Mouse (Mus musculus) liver, adult 2 months (tissue): ENCODE results near the gene 3110040N11Rik. TPM values are rescaled to one million over a fixed set of nuclear protein-coding genes. Genes with fewer than 3 reads are reported as not detected.
A peak's percentile ranks its signal among the peaks of the same experiment; 100 is the strongest.

Source experiments
- DNase-seq: peaks from one replicate; pipeline ENCODE4 v3.0.0-alpha.2; 2011; ENCODE audit warnings: low read depth, low spot score; ENCODE audit errors: extremely low read depth
- H3K27ac ChIP-seq: fragments of 200-500 bp; replicated peaks from 2 replicates; pipeline ENCODE4 v1.5.1; 2012; ENCODE audit warnings: low read depth, mild to moderate bottlenecking, control low read depth, inconsistent platforms, low read length; ENCODE audit not compliant: insufficient read depth
- H3K27me3 ChIP-seq: fragments of 200-500 bp; 2 replicates; pipeline ENCODE4 v1.6.1; 2012; ENCODE audit warnings: mild to moderate bottlenecking, moderate library complexity, low read length, inconsistent platforms; ENCODE audit not compliant: control insufficient read depth, insufficient read depth
- H3K36me3 ChIP-seq: fragments of 200-500 bp; 2 replicates; pipeline ENCODE4 v1.6.1; 2012; ENCODE audit warnings: low read length, inconsistent platforms; ENCODE audit not compliant: control insufficient read depth, insufficient read depth
- H3K4me1 ChIP-seq: fragments of 200-500 bp; 2 replicates; pipeline ENCODE4 v1.6.1; 2011; ENCODE audit warnings: low read length; ENCODE audit not compliant: control insufficient read depth, insufficient read depth
- H3K4me3 ChIP-seq: fragments of 200-500 bp; 2 replicates; pipeline ENCODE4 v1.5.1; 2011; ENCODE audit warnings: low read depth, mild to moderate bottlenecking, control low read depth, low read length, moderate library complexity; ENCODE audit not compliant: insufficient read depth
- H3K79me2 ChIP-seq: fragments of 200-500 bp; 2 replicates; pipeline ENCODE4 v1.6.1; 2012; ENCODE audit warnings: inconsistent platforms, mild to moderate bottlenecking, low read length, moderate library complexity; ENCODE audit not compliant: control insufficient read depth, insufficient read depth
- H3K9ac ChIP-seq: fragments of 200-500 bp; 2 replicates; pipeline ENCODE4 v1.6.1; 2012; ENCODE audit warnings: low read depth, mild to moderate bottlenecking, control low read depth, inconsistent platforms, low read length
- CTCF ChIP-seq: fragments of 200-500 bp; IDR thresholded peaks from 2 replicates; pipeline ENCODE4 v1.5.1; 2011; ENCODE audit warnings: low read depth, low read length, control low read depth
- POLR2A ChIP-seq: fragments of 200-500 bp; IDR thresholded peaks from 2 replicates; pipeline ENCODE4 v1.6.1; 2011; ENCODE audit warnings: low read length, control low read depth; ENCODE audit not compliant: insufficient read depth; ENCODE audit errors: extremely low read depth
- WGBS: fragments of 180-500 bp; shearing (Covaris S2); methylation state at CpG from one replicate; pipeline ENCODE4 v1.1.7; 2018; 5-methylcytosine and 5-hydroxymethylcytosine counted together
- polyA plus RNA-seq: library from polyadenylated mRNA; depleted of rRNA; stranded (reverse); fragments of >200 nt; gene quantifications from 2 replicates; pipeline ENCODE4 v1.2.3, GENCODE M21; 2012
- total RNA-seq: library from RNA; depleted of rRNA; stranded (reverse); fragments of >200 nt; gene quantifications from 2 replicates; pipeline ENCODE4 v1.2.3, GENCODE M21; 2014

Gene 3110040N11Rik
- total and polyA plus RNA-seq, 2 experiments, result 23.0 to 36.3 TPM

- Histone ChIP-seq H3K79me2 (peaks cover 9% of the 10 kb centered on the region), H3K4me1 (peaks cover 3% of the 10 kb centered on the region), H3K4me3 (peak within 1 kb of the TSS; percentile 70), H3K36me3 (no peaks in the 10 kb centered on the region), H3K27me3 (no peaks in the 10 kb centered on the region), H3K9ac (peak within 1 kb of the TSS; percentile 83), H3K27ac (peak within 1 kb of the TSS; percentile 48)
- DNase-seq, result peak; percentile 85
- under 1% methylated on average over 56 of the region's 56 CpGs for WGBS
- TF ChIP-seq CTCF, result no peak
- TF ChIP-seq POLR2A, result peak; percentile 73
These were observed 26.8 kb downstream of the 3110040N11Rik start, which contains the start of gene Ramac for GRCm38 (mm10) chr7:81762180-81763109. Gene Ramac, plus strand, starts transcription at chr7:81762925.

- H3K4me1 ChIP-seq, result no peaks in the 10 kb centered on the region
- H3K9ac ChIP-seq, result no peak overlapping the region
- H3K36me3 ChIP-seq, result no peaks in the 10 kb centered on the region
- no peak overlapping the region for H3K4me3 ChIP-seq
- H3K27ac ChIP-seq, result no peak overlapping the region
- H3K27me3 ChIP-seq, result no peaks in the 10 kb centered on the region
- 57% methylated on average over 3 of the region's 3 CpGs for WGBS
- H3K79me2 ChIP-seq, result no peaks in the 10 kb centered on the region
- DNase-seq, result peak; percentile 56
- TF ChIP-seq CTCF, result no peak
- no peak for TF ChIP-seq POLR2A
These were observed 41.3 kb downstream of the 3110040N11Rik start for GRCm38 (mm10) chr7:81747956-81748355.

- Histone ChIP-seq H3K4me3 (no peak overlapping the region), H3K27ac (no peak overlapping the region), H3K9ac (no peak overlapping the region), H3K4me1 (no peaks in the 10 kb centered on the region), H3K27me3 (no peaks in the 10 kb centered on the region), H3K36me3 (no peaks in the 10 kb centered on the region), H3K79me2 (no peaks in the 10 kb centered on the region)
- 51% methylated on average over 4 of the region's 4 CpGs for WGBS
- TF ChIP-seq POLR2A, result no peak
- peak; percentile 86 for TF ChIP-seq CTCF
- peak; percentile 72 for DNase-seq
These were observed 45.1 kb downstream of the 3110040N11Rik start for GRCm38 (mm10) chr7:81744145-81744544.

- TF ChIP-seq POLR2A (no peak), CTCF (no peak)
- no peaks in the 10 kb centered on the region for H3K36me3 ChIP-seq
- H3K4me3 ChIP-seq, result no peak overlapping the region
- DNase-seq, result no peak
- no peaks in the 10 kb centered on the region for H3K4me1 ChIP-seq
- no peak overlapping the region for H3K27ac ChIP-seq
- no peaks in the 10 kb centered on the region for H3K27me3 ChIP-seq
- H3K9ac ChIP-seq, result no peak overlapping the region
- 87% methylated on average over 7 of the region's 7 CpGs for WGBS
- no peaks in the 10 kb centered on the region for H3K79me2 ChIP-seq
These were observed 49.3 kb downstream of the 3110040N11Rik start for GRCm38 (mm10) chr7:81740010-81740409.

GRCm38 (mm10) chr7:81738720-81739385 lies 50.4 kb downstream of the 3110040N11Rik start:
- TF ChIP-seq POLR2A, result no peak
- no peak for TF ChIP-seq CTCF
- H3K4me3 ChIP-seq, result no peak overlapping the region
- H3K36me3 ChIP-seq, result no peaks in the 10 kb centered on the region
- H3K27ac ChIP-seq, result no peak overlapping the region
- no peaks in the 10 kb centered on the region for H3K79me2 ChIP-seq
- no peaks in the 10 kb centered on the region for H3K27me3 ChIP-seq
- 49% methylated on average over 8 of the region's 8 CpGs for WGBS
- no peak overlapping the region for H3K9ac ChIP-seq
- no peak for DNase-seq
- no peaks in the 10 kb centered on the region for H3K4me1 ChIP-seq
